Mouse (Mus musculus): ENCODE measurements around the gene Rbfox1.

GRCm38 (mm10) chr16:6271596-6272370 lies 386.6 kb downstream of the Rbfox1 start:
- TF ChIP-seq CTCF (IDR thresholded peaks at IDR 0.05; ENCODE audit: borderline replicate concordance, extremely low read depth, insufficient read depth, insufficient read length) = no peak
- TF ChIP-seq POLR2A (IDR thresholded peaks at IDR 0.05; ENCODE audit: borderline replicate concordance, extremely low read depth, insufficient read depth, insufficient read length, poor library complexity, severe bottlenecking) = no peak

Measured in brain, embryonic 14.5 days (tissue).